27 mouse cellular contexts compared by ENCODE assay signal in the genomic region with DNA sequence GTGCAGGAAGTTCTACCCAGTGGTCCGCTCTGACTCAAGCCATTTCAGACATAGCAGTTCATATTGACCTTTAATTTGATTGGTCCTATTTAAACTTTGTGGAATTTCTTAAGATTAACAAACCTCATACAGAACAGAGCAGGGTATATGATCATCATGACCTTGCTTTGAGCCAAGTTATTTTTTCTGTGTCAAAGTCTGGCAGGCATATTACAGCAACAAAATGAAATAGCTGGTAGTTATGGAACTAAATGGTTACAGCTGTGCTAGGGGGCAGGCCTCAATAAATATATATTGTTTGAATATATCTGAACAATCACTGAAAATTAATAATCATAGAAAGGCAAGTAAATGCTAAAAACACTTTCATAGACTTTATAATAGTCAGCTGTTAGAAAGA.
"Had no signal": no experiment of that assay in that cellular context is flagged by ENCODE, and none has a peak within 500 bp of the region (broad histone marks: within the 10 kb centered on the region; RNA-seq: fewer than 3 reads in every experiment).

No protein-coding gene starts in this region.

- H3K36me3 ChIP-seq: embryonic facial prominence, embryonic 10.5 days; embryonic facial prominence, embryonic 12.5 days; embryonic facial prominence, embryonic 13.5 days; embryonic facial prominence, embryonic 15.5 days; forebrain, embryonic 10.5 days; forebrain, embryonic 12.5 days; forebrain, embryonic 15.5 days had no signal

- H3K4me3 ChIP-seq: embryonic facial prominence, embryonic 10.5 days; embryonic facial prominence, embryonic 12.5 days; embryonic facial prominence, embryonic 13.5 days; embryonic facial prominence, embryonic 15.5 days; erythroblast, embryonic 14.5 days; forebrain, embryonic 10.5 days; forebrain, embryonic 12.5 days; forebrain, embryonic 13.5 days; forebrain, embryonic 15.5 days; gastrocnemius, adult 2 months; heart, adult 2 months had no signal

- H3K27ac ChIP-seq: embryonic facial prominence, embryonic 10.5 days; embryonic facial prominence, embryonic 12.5 days; embryonic facial prominence, embryonic 13.5 days; embryonic facial prominence, embryonic 15.5 days; forebrain, embryonic 10.5 days; forebrain, embryonic 12.5 days; forebrain, embryonic 13.5 days; forebrain, embryonic 15.5 days; gastrocnemius, adult 2 months; heart, adult 2 months had no signal

- H3K27me3 ChIP-seq: embryonic facial prominence, embryonic 12.5 days; embryonic facial prominence, embryonic 13.5 days; embryonic facial prominence, embryonic 15.5 days; forebrain, embryonic 12.5 days; forebrain, embryonic 13.5 days; forebrain, embryonic 15.5 days had no signal

- H3K9ac ChIP-seq: embryonic facial prominence, embryonic 12.5 days; embryonic facial prominence, embryonic 13.5 days; embryonic facial prominence, embryonic 15.5 days; forebrain, embryonic 12.5 days; forebrain, embryonic 13.5 days; forebrain, embryonic 15.5 days; forebrain, postnatal 0 days had no signal

- DNase-seq: cerebellum, adult 8-10 months; cerebellum, adult 9-10 months; cerebellum, adult 9-11 months; cerebellum, postnatal 10 days; cerebellum, postnatal 14 days; cerebellum, postnatal 36 days; embryo, embryonic 11 days; forebrain, postnatal 0 days; gastrocnemius, adult 2 months; gastrocnemius, postnatal 10 days; gastrocnemius, postnatal 14 days; gastrocnemius, postnatal 25 days; gastrocnemius, postnatal 36 days; heart, adult 11 months; heart, adult 18-20 months; heart, adult 2 months had no signal

- ATAC-seq: forebrain, embryonic 13.5 days; forebrain, embryonic 14.5 days; forebrain, embryonic 15.5 days; forebrain, embryonic 16.5 days had no signal

- H3K4me2 ChIP-seq: embryonic facial prominence, embryonic 12.5 days; embryonic facial prominence, embryonic 13.5 days; embryonic facial prominence, embryonic 15.5 days; forebrain, embryonic 12.5 days; forebrain, embryonic 13.5 days; forebrain, embryonic 15.5 days had no signal

- H3K9me3 ChIP-seq: embryonic facial prominence, embryonic 10.5 days; embryonic facial prominence, embryonic 12.5 days; embryonic facial prominence, embryonic 13.5 days; embryonic facial prominence, embryonic 15.5 days; forebrain, embryonic 10.5 days; forebrain, embryonic 12.5 days; forebrain, embryonic 13.5 days; forebrain, embryonic 15.5 days had no signal

- H3K4me1 ChIP-seq: embryonic facial prominence, embryonic 10.5 days; embryonic facial prominence, embryonic 12.5 days; embryonic facial prominence, embryonic 13.5 days; embryonic facial prominence, embryonic 15.5 days; forebrain, embryonic 10.5 days; forebrain, embryonic 12.5 days; forebrain, embryonic 13.5 days; forebrain, embryonic 15.5 days had no signal
